Mouse (Mus musculus) thymus, postnatal 4 days (tissue): ENCODE results near the gene Tgoln1.

Experiments
- DNase-seq: peaks from one replicate; pipeline ENCODE4 v3.0.0; 2021

The Tgoln1 gene

DNA sequence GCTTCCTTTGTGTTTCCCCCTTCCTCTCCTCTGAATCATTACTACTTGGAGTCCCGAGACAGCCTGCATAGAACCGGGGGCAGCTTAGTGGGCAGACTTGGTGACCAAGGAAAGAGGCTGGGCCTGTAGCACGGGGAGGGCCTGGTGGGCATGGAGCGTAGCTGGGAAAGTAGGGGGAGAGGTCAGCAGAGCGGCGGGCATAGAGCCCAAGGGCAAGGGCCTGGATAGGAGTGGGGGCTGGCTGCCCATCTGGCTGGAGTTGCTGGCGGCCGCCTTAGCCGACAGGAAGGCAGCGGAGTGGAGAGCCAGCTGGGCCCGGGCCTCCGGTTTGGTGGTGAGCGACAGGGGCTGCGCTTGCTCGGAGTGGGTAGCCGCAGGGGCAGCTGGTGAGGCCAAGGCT is 10.5 kb upstream of the Tgoln1 start:
- DNase-seq, result no peak

- no peak for DNase-seq
These were observed 9.6 kb upstream of the Tgoln1 start for GRCm38 (mm10) chr6:72626391-72626790.

GRCm38 (mm10) chr6:72623661-72624402 is 7.0 kb upstream of the Tgoln1 start:
- no peak for DNase-seq

DNA sequence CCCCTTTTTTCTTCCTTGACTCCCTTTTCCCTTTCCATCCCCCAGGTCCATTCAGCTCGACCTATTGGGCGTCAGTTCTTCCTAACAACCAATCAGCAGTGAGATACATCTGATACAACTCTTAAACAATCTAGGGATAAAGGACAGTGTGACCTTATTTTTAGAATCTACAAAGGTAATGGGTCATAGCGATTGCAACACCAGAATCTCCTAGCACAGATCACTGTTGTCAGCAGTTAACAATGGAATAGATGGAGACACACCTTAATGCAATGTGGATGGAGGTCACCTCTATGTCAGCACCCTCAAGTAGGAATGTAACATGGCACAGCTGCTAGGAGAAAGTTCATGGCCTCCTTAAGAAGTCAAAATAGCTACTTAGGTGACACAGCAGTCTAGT is 6.1 kb upstream of the Tgoln1 start:
- DNase-seq, result no peak

DNA sequence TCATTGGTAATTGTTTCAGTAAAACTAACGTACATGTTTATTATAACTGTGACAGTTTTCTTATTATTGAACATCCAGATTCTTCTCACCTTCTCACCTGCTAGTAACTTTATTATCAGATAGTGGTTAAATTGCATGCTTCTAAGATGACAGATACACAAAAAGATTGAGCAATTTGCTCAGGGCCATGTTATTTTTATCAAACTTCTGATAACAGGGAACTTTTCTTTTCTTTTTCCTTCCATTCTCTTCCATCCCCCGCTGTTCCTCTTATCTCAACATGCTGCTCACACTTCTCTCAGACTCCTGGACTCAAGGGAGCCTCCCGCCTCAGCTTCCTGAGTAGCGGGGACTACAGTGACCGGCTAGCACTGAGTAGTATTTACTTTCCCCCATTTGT is 4.1 kb upstream of the Tgoln1 start:
- no peak for DNase-seq

GRCm38 (mm10) chr6:72619734-72620532 is 3.1 kb upstream of the Tgoln1 start:
- no peak for DNase-seq

DNA sequence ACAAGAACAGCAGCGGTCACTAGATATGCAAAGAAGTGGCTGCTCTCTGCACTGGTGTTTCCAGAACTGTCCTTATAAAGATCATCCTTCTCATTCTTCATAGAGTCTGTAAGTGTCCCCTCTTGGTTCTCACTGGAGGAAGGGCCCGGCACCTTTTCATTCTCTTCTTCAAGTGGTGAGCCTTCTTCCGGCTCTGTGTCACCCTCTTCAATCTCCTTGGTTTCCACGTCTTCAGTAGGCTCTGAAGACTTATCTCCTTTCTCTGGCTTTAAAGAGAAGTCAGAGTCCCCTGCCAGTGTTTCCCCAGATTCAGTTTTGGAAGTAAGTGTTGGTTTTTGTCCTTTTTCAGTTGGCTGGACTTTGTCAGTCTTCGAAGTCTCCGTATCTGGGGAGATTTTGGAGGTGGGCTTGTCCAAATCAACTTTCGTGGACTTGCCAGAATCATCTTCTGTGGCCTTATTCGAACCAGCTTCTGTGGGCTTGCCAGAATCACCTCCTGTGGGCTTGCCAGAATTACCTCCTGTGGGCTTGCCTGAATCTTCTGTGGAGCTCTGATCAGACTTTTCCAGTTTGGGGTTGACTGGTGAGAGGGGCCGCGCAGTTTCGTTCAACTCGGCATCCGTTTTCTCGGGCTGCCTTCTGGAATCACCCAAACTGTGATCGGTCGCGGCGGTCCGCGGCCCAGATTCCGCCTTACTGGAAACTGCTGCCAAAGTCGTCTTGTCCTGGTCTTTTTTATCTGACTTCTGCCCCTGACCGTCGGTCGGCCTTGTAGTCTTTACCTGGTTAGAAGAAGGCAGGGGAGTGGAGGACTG is 1.0 kb downstream of the Tgoln1 start:
- DNase-seq, result peak; percentile 58

- DNase-seq, result no peak
These were observed 1.6 kb downstream of the Tgoln1 start for GRCm38 (mm10) chr6:72615151-72615550.

DNA sequence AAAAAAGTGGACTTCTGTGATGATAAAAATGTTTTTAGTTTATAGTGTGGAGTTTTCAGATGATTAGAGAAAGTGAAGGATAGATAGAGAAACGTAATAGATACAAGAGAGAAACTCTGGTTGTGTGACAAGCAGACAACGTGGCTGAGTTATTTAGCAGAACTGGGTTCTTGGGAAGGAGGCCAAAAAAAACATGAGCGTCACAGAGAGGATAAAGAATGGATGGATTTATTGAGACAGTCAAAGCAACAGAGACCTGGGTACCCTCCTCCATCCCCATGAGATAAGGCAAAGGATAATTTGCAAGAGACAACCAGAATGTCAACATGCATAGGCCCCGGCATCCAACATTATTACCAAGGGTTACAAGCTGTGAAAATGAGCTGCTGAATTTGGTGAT is 6.5 kb downstream of the Tgoln1 start:
- DNase-seq, result no peak

DNA sequence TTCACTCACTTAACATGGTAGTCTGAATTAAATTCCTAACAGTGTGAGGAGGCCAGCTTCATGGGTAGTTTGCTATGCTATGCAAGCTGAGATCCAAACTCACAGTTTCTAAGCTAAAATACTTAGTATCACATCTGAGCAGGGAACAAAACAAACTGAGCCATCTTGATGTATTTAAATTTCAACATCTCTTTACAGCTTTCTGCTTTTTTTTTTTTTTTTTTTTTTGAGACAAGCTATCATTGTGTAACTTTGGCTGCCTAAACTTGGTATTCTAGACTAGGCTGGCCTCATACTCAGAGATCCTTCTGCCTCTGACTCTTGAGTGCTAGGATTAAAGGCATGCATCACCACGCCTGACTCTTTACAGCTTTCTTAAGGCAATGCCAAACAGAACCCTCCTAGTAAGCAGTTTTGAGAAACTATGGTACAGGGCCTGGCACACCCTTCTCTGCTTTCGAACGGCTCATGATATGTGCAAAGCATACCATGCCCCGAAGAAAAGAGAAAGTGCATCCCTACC is 8.1 kb downstream of the Tgoln1 start:
- no peak for DNase-seq

DNA sequence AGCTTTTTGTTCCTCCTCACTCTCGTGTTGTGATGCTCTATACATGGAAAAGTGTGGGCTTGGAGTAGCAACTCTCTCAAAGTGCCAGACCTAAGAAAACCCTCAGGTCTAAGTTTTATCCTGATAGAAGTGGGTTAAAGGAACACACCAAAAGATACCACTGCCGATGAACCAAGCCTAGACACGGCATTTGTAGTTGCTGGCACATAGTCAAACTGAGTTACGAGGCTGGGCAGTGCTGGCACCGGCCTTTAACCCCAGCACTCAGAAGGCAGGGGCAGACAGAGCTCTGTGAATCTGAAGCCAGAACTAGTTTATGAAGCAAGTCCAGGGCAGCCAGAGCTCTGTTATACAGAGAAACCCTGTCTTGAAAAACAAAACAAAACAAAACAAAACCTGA is 9.1 kb downstream of the Tgoln1 start:
- no peak for DNase-seq

DNA sequence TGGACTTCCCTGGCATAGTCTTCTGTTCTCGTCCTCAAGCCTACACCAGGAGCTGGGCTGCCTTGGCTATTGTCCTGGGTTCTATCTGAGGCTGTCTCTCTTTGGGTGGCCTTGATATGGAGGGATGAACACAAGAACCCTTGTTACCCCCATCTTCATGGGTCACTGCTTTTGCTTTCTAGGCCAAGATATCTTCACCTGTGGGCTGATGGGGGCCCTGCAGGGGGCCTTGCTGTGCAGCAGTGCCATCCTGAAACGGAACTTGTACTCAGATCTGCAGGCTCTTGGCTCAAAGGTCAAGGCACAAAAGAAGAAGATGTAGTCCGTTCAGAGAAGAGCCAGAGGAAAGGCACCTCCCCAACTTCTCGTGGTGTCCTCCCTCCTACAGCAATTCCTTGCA is 9.7 kb downstream of the Tgoln1 start:
- no peak for DNase-seq

GRCm38 (mm10) chr6:72604066-72604465 is 12.7 kb downstream of the Tgoln1 start:
- DNase-seq, result no peak

DNA sequence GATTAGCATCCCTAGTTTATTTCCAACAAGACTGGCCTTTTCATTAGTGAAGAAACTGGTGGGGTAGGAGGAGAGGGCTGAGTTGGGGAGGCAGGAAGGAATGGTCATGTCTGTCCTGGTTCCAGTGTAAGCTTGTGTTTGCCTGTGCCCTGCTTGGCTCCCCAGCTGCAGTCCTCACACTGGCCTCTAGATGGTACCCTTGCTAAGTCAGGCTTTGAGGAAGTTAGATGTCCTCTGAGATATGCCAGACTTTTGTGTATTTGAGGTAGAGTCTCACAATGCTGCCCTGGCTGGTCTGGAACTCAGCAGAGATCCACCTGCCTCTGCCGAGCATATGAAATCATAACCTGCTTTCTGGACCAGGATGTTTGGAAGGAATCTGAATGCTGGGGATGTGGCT is 15.1 kb downstream of the Tgoln1 start:
- DNase-seq, result peak; percentile 91

- DNase-seq, result no peak
These were observed 16.0 kb downstream of the Tgoln1 start for GRCm38 (mm10) chr6:72600771-72601170.

GRCm38 (mm10) chr6:72600216-72600615 is 16.6 kb downstream of the Tgoln1 start:
- DNase-seq, result no peak

- no peak for DNase-seq
These were observed 17.8 kb downstream of the Tgoln1 start for GRCm38 (mm10) chr6:72598791-72599557.

GRCm38 (mm10) chr6:72597956-72598753 is 18.6 kb downstream of the Tgoln1 start, which contains the start of the genes Elmod3 and Retsat:
TSS of gene Elmod3 (minus strand) at chr6:72598413.
TSS of gene Retsat (plus strand) at chr6:72598475.
- peak; percentile 85 for DNase-seq

GRCm38 (mm10) chr6:72597083-72597874 is 19.5 kb downstream of the Tgoln1 start:
- DNase-seq, result peak; percentile 21

DNA sequence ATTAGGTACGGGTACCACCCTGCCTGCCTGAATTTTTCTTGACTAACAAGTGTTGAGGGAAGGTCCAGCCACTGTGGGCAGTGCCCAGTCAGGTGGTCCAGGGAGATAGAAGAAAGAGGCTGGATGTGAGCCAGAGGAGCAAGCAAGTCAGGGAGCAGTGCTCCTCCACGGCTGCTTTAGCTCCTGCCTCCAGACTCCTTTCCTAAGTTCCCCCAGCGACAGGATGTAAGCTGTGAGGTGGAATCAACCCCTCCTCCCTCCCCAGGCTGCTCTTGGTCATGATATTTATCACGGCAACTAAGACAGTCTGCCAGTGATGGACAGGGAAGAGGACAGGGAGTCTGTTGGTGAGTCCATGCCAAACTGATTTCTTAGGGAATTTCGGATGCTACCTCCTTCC is 22.9 kb downstream of the Tgoln1 start:
- DNase-seq, result no peak
